Mouse (Mus musculus) CH12F3 (cell line): ENCODE measurements around the gene Gm11273.

Source experiments
- in situ Hi-C: fragments of 300-500 bp; cut with MboI; formaldehyde crosslinking; loops from 2 replicates; pipeline ENCODE4 v1.14.3; 2020; ENCODE audit warnings: low sequenced_read_pairs

The Gm11273 gene

DNA sequence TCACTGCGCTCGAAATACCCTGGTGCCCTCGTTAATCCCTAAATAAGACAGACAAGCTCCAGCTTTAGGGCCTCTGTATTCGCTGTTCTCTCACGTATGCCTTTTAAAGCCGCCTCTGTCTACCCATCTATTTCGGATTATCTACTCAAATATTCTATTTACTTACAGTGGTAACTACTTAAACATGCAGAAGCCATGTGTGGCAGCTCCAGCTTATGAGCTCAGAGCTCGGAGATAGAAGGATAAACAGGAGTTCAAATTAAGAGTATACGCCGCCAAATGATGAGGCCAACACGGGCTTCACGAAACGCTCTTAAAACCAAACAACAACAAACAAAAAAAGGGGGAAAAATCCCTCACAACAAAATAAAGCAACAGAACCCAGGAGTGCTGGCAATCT lies 48.2 kb downstream of the Gm11273 start:
- in situ Hi-C loops = no loop called here
